Mouse (Mus musculus): Measurements from ENCODE around the gene Apol7c. TPM values are rescaled to one million over a fixed set of nuclear protein-coding genes. Genes with fewer than 3 reads are reported as not detected.
"Not testable (repeated sequence)": the region's sequence is repeated elsewhere in the genome, so short reads cannot be mapped to it uniquely, and the experiment has no call there.

The Apol7c gene
- not detected for total RNA-seq (2021)
- long read RNA-seq, experiment 1: 0 reads
- long read RNA-seq, experiment 2: 0 reads

DNA sequence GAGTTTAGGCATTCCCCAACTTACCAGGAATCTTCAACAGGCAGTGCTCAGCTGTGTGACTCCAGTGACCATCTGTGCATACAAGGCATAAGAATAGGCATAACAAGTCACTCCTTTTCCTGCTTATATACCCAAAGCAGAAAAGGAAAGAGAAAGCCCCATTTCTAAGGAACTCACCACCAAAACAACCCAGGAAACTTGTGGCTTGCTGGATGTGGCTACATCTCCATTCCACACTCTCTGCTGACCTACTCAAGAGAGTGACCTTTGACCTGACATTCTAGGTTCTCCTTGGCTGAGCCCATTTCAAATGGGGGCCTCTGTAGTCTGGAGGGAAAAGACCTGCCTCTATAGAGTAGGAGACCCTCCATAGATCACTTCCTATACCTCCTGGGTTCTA is at the start of gene Apol7c:
TSS of gene Apol7c (minus strand) at position 101 of the 400 bp plus-strand sequence.
- DNase-seq (ENCODE audit: low spot score): no peak

DNA sequence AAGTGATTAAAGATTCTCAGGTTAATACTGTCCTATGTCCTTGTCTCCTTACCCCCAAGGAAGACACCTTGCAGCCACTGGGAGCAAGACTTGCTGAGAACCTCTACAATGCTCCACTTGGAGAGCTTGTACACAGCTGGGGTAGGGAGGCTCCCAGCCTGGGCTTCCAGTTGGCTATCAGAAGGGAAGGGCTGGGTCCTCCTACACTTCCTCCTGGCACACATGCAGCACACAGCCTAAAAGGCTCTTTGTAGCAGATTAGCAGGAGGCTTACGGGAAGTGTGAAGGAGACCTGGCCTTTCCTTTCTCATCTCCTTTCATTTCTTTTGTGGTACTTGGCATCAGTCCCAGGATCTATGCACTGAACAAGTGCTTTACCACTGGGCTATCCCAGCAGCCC is 48.6 kb upstream of the Apol7c start:
- peak; percentile 27 for DNase-seq (ENCODE audit: low spot score)

DNA sequence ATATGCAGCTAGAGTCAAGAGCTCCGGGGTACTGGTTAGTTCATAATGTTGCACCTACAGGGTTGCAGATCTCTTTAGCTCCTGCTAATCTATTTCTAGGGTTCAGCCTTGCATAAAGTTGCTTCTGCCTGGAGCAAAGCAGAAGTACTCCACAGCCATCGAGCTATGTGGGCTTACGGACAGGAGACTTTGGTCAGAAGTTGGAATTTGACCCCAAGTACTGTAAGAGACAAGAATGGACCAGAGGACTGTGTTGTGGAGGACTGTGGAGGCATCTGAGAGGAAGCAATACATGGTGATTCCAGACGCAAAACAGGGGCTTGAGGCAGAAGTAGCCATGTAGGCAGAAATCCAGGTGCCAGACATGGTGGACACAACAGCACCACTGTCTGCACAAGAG is 46.2 kb upstream of the Apol7c start:
- no peak for DNase-seq (ENCODE audit: low spot score)

DNA sequence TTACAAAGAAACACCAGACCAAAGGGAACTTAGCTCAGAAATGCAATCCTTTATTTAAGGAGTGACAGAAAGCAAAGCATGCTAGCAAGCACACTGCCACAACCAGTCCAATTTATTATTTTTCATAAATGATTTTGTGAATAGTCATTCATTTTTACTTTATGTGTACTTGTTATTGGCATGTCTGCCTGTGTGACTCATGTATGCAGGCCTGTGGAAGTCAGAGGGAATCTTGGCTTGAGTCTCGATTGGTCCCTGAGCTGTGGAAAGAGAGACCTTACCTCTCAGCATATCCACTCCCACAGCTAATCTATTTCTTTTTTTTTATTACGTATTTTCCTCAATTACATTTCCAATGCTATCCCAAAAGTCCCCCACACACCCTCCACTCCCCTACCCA is 45.7 kb upstream of the Apol7c start:
- no peak for DNase-seq (ENCODE audit: low spot score)

DNA sequence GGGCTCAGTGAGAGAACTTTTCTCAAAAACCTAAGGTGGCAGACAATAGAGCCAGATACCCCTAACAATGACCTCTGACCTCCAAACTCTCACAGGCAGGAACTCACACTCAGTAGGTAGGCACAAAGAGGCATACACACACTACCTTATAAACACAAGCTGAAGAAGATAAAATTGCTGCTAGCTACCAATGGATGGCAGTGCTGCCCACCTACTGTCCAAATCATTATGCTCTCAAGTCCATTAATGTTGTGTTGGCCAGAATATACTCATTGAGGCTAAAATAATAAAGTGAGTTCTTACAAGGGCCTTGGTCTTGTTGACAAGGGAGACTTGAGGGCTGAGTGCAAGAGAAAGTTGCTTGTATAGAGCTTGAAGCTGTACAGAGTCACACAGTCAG is 30.1 kb upstream of the Apol7c start:
- DNase-seq (ENCODE audit: low spot score): no peak

DNA sequence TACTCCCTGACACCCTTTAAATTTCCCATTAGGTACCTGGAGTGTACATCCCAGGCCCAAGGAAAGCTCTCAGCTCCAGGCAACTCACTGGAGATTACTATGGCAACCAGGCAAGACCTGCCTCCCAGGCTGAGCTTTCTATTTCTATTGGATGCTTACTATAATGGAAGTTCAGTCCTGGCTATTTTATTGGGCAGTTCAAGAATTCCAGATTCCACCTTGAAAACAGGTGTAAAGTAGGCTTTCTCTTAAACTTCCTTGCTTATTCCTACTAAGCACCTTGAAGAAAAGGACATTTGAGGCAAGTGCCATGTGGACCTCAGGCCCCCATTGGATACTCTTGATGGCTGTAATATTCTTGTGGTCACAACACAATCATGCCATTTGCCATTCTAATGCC is 28.7 kb upstream of the Apol7c start, which contains the start of gene 1700025B11Rik:
TSS of gene 1700025B11Rik (minus strand) at position 101 of the 400 bp plus-strand sequence.
- no peak for DNase-seq (ENCODE audit: low spot score)

DNA sequence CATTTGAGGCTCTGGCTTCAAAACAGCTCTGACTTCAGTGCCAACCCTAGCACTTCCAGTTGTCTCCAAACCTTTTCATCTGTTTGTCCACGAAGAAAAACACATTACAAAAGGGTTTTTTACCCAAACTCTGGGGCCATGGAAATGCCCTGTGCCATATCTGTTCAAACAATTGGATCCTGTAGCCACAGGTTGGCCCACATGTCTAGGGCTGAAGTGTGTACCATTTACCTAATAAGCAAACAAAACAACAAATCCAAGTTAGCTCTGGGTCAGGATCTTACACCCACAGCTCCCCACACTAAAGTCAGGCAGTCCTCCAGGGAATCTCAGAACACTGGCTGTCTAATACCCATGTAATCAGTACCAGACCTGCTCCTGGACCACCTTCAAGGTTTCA is 6.1 kb upstream of the Apol7c start:
- DNase-seq (ENCODE audit: low spot score): not testable (repeated sequence)

DNA sequence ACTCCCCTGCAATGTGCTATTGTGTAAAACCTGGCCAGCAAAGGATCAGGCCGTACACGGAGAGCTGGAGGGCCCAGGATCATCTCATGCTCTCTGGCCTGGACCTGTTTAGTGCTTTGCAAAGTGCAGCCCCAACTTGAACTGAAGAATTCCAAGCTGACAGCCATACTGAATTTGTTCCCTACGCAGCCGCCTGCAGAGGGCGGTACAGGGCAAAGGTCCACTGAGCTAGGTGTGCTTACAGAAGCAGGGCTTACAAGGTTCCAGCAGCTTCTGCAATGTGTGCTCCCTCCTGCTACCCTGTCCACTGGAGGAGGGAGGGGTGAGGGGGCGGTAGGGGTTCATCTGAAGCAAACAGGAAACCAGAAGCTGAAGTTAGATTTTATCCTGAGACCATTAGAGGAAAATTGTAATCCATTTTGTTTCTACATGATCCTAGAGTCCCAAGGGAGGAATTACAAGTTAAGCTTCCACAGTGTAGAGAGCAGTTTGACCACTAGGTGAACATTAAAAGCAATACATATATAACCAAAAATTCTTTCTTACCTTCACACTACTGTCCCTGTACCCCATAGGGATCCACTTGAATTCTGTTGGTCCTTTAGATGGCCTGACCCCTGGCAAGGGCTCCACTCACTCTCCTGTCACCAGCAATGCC is 9.8 kb downstream of the Apol7c start:
- peak; percentile 39 for DNase-seq (ENCODE audit: low spot score)

DNA sequence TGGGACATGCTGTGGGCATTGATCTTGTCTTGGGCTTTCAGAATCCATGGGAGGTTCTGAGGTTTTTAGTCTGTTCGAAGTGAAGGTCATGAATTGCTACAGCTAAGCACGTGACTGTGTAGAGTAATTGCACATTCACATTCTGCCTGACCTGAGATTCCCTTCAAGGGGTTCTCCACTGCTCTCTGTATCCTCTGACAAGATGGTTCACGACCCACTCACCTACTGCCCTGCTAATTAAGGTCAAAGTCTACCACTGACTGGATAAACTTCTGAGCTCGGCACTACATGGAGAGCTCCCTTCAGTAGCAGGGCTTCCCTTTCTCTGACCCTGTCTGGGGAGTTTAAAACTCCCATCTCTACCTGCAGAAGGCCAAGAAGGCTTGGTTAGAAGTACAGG is 12.5 kb downstream of the Apol7c start:
- not testable (repeated sequence) for DNase-seq (ENCODE audit: low spot score)

DNA sequence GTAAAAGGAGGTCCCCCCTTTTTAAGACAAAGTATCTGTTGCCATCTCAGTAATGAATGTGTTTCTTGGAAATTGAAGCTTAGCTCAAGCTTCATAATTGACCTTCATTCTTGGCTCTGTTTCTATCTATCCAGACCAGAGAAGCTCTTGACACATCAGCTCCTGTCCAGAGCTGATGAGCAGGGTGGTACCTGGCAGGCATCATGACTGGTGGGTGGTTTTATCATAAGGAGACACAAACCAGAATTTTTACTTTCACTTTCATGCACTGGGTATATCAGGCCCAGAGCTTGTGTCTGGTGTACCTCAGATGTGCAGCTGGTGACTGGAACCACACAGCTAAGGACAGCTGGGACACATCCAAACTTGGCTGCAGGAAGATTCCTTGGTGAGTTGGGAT is 25.1 kb downstream of the Apol7c start, which contains the start of gene Apol11a:
TSS of gene Apol11a (plus strand) at position 306 of the 400 bp plus-strand sequence.
- DNase-seq (ENCODE audit: low spot score): not testable (repeated sequence)

DNA sequence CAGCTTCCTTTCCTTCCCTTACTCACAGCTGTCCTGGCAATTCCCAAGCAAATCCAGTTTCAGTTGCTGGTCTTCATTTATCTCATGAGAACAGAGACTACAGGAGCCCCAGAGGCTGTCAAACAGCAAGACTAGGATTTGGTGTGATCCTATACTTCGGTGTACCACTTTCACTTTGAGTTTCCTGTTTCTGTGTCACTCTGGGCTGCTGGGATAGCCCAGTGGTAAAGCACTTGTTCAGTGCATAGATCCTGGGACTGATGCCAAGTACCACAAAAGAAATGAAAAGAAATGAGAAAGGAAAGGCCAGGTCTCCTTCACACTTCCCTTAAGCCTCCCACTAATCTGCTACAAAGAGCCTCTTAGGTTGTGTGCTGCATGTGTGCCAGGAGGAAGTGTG is 38.4 kb downstream of the Apol7c start:
- not testable (repeated sequence) for DNase-seq (ENCODE audit: low spot score)

DNA sequence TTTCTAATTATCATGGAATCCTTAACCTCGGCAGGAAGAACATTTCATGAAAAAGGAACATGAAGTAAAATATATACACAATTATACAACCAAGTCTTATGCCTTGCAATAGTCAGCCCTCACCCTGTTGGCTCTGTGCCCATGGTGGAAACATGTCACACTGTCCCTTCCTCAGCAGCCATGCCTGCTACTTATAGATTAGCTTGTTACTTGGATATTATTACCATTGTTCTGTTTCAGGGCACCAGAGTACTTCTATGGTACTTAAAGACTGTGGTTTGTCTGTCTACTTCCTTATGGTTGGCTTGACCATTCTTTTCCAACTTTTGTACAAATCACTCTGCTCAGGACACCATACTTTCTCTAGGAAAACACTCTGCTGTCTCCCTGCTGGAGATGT is 39.9 kb downstream of the Apol7c start:
- not testable (repeated sequence) for DNase-seq (ENCODE audit: low spot score)

DNA sequence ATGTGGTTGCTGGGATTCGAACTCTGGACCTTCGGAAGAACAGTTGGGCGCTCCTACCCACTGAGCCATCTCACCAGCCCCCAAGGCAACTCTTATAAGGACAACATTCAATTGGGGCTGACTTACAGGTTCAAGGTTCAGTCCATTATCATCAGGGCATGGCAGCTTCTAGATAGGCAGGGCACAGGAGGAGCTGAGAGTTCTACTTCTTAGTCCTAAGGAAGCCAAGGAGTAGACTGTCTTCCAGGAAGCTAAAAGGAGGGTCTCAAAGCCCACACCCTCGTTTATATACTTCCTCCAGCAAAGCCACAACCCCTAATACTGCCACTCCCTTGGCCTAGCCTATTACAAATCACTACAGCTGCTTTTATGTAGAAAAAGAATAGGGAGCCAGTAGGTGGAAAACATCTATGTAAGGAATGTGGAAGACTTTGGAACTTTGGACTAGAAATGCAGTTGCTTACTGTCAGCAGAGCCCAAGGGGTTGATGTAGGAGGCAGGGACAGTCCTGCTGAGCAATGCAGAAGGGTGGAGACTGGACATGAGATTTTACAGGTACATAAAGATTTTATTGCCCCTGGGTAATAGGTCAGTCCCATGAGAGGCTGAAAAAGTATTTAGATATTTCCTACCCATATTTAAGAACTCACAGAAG is 50.8 kb downstream of the Apol7c start:
- DNase-seq (ENCODE audit: low spot score): no peak

DNA sequence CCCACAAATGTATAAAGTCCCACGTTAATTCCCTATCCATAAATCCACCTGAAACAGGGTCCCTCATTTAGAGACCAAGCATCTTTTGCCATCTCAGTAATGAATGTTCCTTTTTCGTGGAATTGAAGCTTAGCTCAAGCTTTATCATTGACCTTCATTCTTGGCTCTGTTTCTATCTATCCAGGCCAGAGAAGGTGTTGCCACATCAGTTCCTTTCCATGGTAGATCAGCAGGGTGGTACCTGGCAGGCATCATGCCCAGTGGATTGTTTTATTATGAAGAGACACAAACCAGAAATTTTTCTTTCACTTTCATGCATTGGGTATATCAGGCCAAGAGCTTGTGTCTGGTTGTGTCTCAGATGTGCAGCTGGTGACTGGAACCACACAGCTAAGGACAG is 56.4 kb downstream of the Apol7c start, which contains the start of gene Apol10a:
TSS of gene Apol10a (plus strand) at position 355 of the 400 bp plus-strand sequence.
- DNase-seq (ENCODE audit: low spot score): not testable (repeated sequence)

Other genes starting within 250 kb of the Apol7c start
- gene Rbfox2, start 226.3 kb downstream of the Apol7c start, total RNA-seq (2021): 10 to 100 TPM; 55.1 to 60.4 TPM
- 1 to 10 TPM in 1 of 2 experiments, under 1 TPM in 1; 0.76 to 1.1 TPM for gene Apol7a, start 134.2 kb downstream of the Apol7c start, total RNA-seq (2021)
- not detected for gene Apol9a, start 122.2 kb downstream of the Apol7c start, total RNA-seq (2021)
- gene Apol7b, start 85.8 kb downstream of the Apol7c start, total RNA-seq (2021): under 1 TPM in 1 of 2 experiments, not detected in 1; 0.16 TPM
- not detected for gene Apol10a, start 56.3 kb downstream of the Apol7c start, total RNA-seq (2021)
- not detected for gene Apol11a, start 25.0 kb downstream of the Apol7c start, total RNA-seq (2021)
- gene 1700025B11Rik, start 28.6 kb upstream of the Apol7c start, total RNA-seq (2021): not detected
- gene Apol10b, start 62.8 kb upstream of the Apol7c start, total RNA-seq (2021): 1 to 10 TPM in 1 of 2 experiments, under 1 TPM in 1; 0.27 to 1.2 TPM
- not detected for gene Gm36245, start 65.9 kb upstream of the Apol7c start, total RNA-seq (2021)
- gene Apol11b, start 110.0 kb upstream of the Apol7c start, total RNA-seq (2021): under 1 TPM in 1 of 2 experiments, not detected in 1; 0.14 TPM
- gene Apol7e, start 165.5 kb upstream of the Apol7c start, total RNA-seq (2021): not detected
- gene Apol9b, start 195.7 kb upstream of the Apol7c start, total RNA-seq (2021): not detected
- gene Apol8, start 223.7 kb upstream of the Apol7c start, total RNA-seq (2021): under 1 TPM; 0.07 to 0.73 TPM

All from gastrocnemius, adult 18-20 months (tissue).